ENCODE assay signal across 20 mouse cellular contexts in the genomic region with DNA sequence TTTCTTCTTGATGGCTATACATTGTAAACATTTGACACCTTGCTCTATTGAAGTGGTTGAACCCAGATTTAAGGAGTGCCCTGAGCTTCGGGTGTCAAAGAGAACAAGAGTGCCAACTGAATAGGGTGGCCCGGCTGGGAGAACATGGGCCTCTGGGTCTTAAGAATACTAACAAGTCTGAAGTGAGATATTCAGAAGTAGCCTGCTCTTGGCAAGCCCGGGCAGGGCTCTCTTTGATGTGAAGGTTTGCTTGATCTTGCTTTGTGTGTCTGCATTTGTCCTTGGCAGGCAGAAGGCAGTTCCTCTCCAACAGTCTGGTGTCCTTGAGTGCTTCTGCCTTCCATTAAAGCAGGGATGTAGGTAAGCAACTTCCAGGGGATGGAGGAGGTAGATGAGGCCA.
DNase-seq lines count a peak whose midpoint lies in the region; ATAC-seq lines count a peak whose summit lies in the region.
"Had no signal": no experiment of that assay in that cellular context is flagged by ENCODE, and none has a peak within 500 bp of the region (broad histone marks: within the 10 kb centered on the region; RNA-seq: fewer than 3 reads in every experiment).

No protein-coding gene starts in this region.

- H3K27ac ChIP-seq in stomach, embryonic 14.5 days (ENCODE audit: low read length), result no peak overlapping the region; the same call in 1 of the 2 replicates
- H3K27ac ChIP-seq: forebrain, embryonic 12.5 days; hindbrain, embryonic 15.5 days; liver, embryonic 14.5 days had no signal

- no peaks in the 10 kb centered on the region for H3K36me3 ChIP-seq in stomach, embryonic 14.5 days (ENCODE audit: control insufficient read depth, insufficient read depth, low read length)
- H3K36me3 ChIP-seq: forebrain, embryonic 12.5 days; heart, embryonic 12.5 days; hindbrain, embryonic 15.5 days had no signal

- no peak overlapping the region for H3K4me2 ChIP-seq in stomach, embryonic 14.5 days (replicated peaks; ENCODE audit: low read depth, low read length)
- H3K4me2 ChIP-seq: forebrain, embryonic 12.5 days; heart, embryonic 12.5 days; hindbrain, embryonic 15.5 days had no signal

- H3K4me3 ChIP-seq in stomach, embryonic 14.5 days (ENCODE audit: low read depth, low read length), result no peak overlapping the region
- H3K4me3 ChIP-seq: forebrain, embryonic 12.5 days; heart, embryonic 12.5 days; hindbrain, embryonic 15.5 days had no signal

- no peaks in the 10 kb centered on the region for H3K27me3 ChIP-seq in stomach, embryonic 14.5 days (ENCODE audit: control insufficient read depth, insufficient read depth, low read length)
- H3K27me3 ChIP-seq: forebrain, embryonic 12.5 days; heart, embryonic 12.5 days; hindbrain, embryonic 15.5 days; Patski had no signal

- no peak overlapping the region for H3K9ac ChIP-seq in stomach, embryonic 14.5 days (replicated peaks; ENCODE audit: low read depth, low read length)
- H3K9ac ChIP-seq: forebrain, embryonic 12.5 days; heart, embryonic 12.5 days; hindbrain, embryonic 15.5 days; liver, embryonic 14.5 days had no signal

- no peaks in the 10 kb centered on the region for H3K9me3 ChIP-seq in stomach, embryonic 14.5 days (ENCODE audit: control insufficient read depth, low read depth, low read length)
- H3K9me3 ChIP-seq: forebrain, embryonic 12.5 days; heart, embryonic 12.5 days; hindbrain, embryonic 15.5 days had no signal

- ATAC-seq in stomach, embryonic 14.5 days (ENCODE audit: insufficient number of reproducible peaks, insufficient read depth, low FRiP score, low read depth), result peak; percentile 67
- ATAC-seq: intestine, embryonic 16.5 days; Patski had no signal

- DNase-seq in frontal cortex, postnatal 10 days (ENCODE audit: low spot score in 2 of 2), result peak; percentile 7 to 13
- DNase-seq in frontal cortex, postnatal 36 days (ENCODE audit: low spot score in 2 of 2), result no peak
- peak; percentile 55 to 60 for DNase-seq in right cerebral cortex, postnatal 10 days (ENCODE audit: low spot score in 2 of 2)
- DNase-seq in right cerebral cortex, postnatal 36 days (ENCODE audit: low spot score in 2 of 2), result no peak
- peak; percentile 57 for DNase-seq in adrenal gland, adult 8-10 months
- no peak for DNase-seq in liver
- no peak for DNase-seq in cerebellum, adult 18-20 months
- DNase-seq: cerebellum, adult 9-11 months; heart, postnatal 36 days; layer of hippocampus, postnatal 36 days; left cerebral cortex, postnatal 4 days; midbrain, embryonic 14.5 days; right cerebral cortex, postnatal 4 days had no signal

- 35% methylated on average over 3 of the region's 3 CpGs for WGBS in stomach, embryonic 14.5 days

- H3K4me1 ChIP-seq in stomach, embryonic 14.5 days (ENCODE audit: control insufficient read depth, insufficient read depth, low read length), result 0 out of 2 replicates have a peak, but pooled peaks cover 2% of the 10 kb centered on the region
- H3K4me1 ChIP-seq: hindbrain, embryonic 15.5 days had no signal

Comparison
In these comparisons a context has a peak if more than half of its experiments do, and no peak if none do; other contexts are left out.
1. DNase-seq: peak in frontal cortex, postnatal 10 days (2 of 2), right cerebral cortex, postnatal 10 days (2 of 2) and adrenal gland, adult 8-10 months (single experiment); none in frontal cortex, postnatal 36 days (0 of 2), right cerebral cortex, postnatal 36 days (0 of 2), liver (single experiment) and cerebellum, adult 18-20 months (0 of 2).